In the genomic region with DNA sequence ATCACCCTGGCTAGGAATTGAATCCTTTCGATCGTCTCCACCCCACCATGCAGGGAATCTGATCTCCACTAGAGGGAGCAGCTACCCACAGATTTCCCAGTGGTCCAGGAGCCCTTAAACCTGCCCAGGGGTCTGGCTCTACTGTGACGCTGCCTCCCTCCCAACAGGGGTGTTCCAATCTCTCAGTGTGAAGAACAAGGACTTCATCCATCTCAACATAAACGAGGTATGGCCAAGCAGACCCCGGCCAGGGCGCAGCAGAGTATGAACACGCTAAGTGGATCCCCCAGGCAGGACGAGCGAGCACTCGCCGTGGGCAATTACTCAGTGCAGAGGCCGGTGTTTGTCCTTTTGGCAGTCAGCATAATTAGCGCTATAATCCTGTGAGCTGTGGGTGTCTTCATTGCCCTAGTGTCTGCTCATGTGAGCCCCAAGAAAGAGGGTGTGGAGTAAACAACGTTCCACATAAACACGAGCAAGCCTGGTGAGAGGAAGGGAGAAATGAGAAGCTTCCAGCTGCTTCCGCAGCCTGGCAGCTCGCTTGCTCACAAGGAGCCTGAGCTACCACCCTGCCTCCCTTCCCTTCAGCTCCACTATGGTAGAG, we compare ENCODE assay signal across 8 mouse cellular contexts. TPM values are rescaled to one million over a fixed set of nuclear protein-coding genes. Genes with fewer than 3 reads are reported as not detected.
DNase-seq lines count a peak whose midpoint lies in the region; ATAC-seq and TF ChIP-seq lines count a peak whose summit lies in the region.

No protein-coding gene starts in this region.

- peak; percentile 73 for DNase-seq in A20 (ENCODE audit: low read depth, low spot score)
- peak; percentile 87 for DNase-seq in heart, embryonic 10.5 days (ENCODE audit: low spot score)
- DNase-seq in limb, embryonic 14.5 days (ENCODE audit: low spot score), result peak; percentile 83
- peak; percentile 11 to 50 for DNase-seq in spleen, adult 2 months (ENCODE audit: low read depth in 1 of 2, low spot score in 2 of 2)

- H3K9ac ChIP-seq in embryonic facial prominence, embryonic 15.5 days, result peak overlapping the region; percentile 26; the same call in 1 of the 2 replicates
- peak overlapping the region; percentile 38 for H3K9ac ChIP-seq in kidney, embryonic 14.5 days (ENCODE audit: low read depth, low read length)
- peak overlapping the region; percentile 42 for H3K9ac ChIP-seq in limb, embryonic 14.5 days (ENCODE audit: low read depth, low read length, severe bottlenecking)
- H3K9ac ChIP-seq in midbrain, embryonic 16.5 days (ENCODE audit: low read depth, low read length), result peak overlapping the region; percentile 52

- H3K27me3 ChIP-seq in embryonic facial prominence, embryonic 15.5 days, result peaks cover 10% of the 10 kb centered on the region; the same call in 1 of the 2 replicates
- H3K27me3 ChIP-seq in heart, embryonic 10.5 days (ENCODE audit: insufficient read depth, poor library complexity, severe bottlenecking), result peaks cover 15% of the 10 kb centered on the region
- H3K27me3 ChIP-seq in kidney, embryonic 14.5 days (ENCODE audit: control insufficient read depth, insufficient read depth, low read length), result no peaks in the 10 kb centered on the region; the same call in 1 of the 2 replicates
- no peaks in the 10 kb centered on the region for H3K27me3 ChIP-seq in limb, embryonic 14.5 days (ENCODE audit: control insufficient read depth, insufficient read depth, low read length)
- peaks cover 5% of the 10 kb centered on the region; the same call in 1 of the 2 replicates for H3K27me3 ChIP-seq in midbrain, embryonic 16.5 days (ENCODE audit: control insufficient read depth, insufficient read depth, low read depth, low read length)
- no peaks in the 10 kb centered on the region for H3K27me3 ChIP-seq in spleen, adult 2 months (ENCODE audit: control insufficient read depth, insufficient read depth, low read length)

- TF ChIP-seq CTCF in bone marrow, adult 2 months (IDR thresholded peaks at IDR 0.05; ENCODE audit: control insufficient read depth, insufficient read depth, low read length), result peak; percentile 76
- TF ChIP-seq CTCF in spleen, adult 2 months (IDR thresholded peaks at IDR 0.05; ENCODE audit: extremely low read depth, insufficient read depth, insufficient read length, insufficient replicate concordance), result peak; percentile 80; the same call in 1 of the 2 replicates

- 7% methylated on average over 17 of the region's 17 CpGs for WGBS in bone marrow, adult 2 months
- WGBS in embryonic facial prominence, embryonic 15.5 days, result 9% methylated on average over 17 of the region's 17 CpGs
- WGBS in heart, embryonic 10.5 days, result 13% methylated on average over 17 of the region's 17 CpGs
- 7% methylated on average over 17 of the region's 17 CpGs for WGBS in kidney, embryonic 14.5 days
- 9% methylated on average over 17 of the region's 17 CpGs for WGBS in limb, embryonic 14.5 days
- 6% methylated on average over 17 of the region's 17 CpGs for WGBS in midbrain, embryonic 16.5 days
- 9% methylated on average over 17 of the region's 17 CpGs for WGBS in spleen, adult 2 months

- ATAC-seq in embryonic facial prominence, embryonic 15.5 days (ENCODE audit: insufficient number of reproducible peaks, low FRiP score, low TSS enrichment, low read depth), result peak; percentile 68
- ATAC-seq in kidney, embryonic 14.5 days (ENCODE audit: low FRiP score, low TSS enrichment), result peak; percentile 90
- peak; percentile 86 for ATAC-seq in limb, embryonic 14.5 days (ENCODE audit: low FRiP score, low read depth)
- peak; percentile 72 for ATAC-seq in midbrain, embryonic 16.5 days

- no peaks in the 10 kb centered on the region for H3K36me3 ChIP-seq in embryonic facial prominence, embryonic 15.5 days
- no peaks in the 10 kb centered on the region for H3K36me3 ChIP-seq in heart, embryonic 10.5 days
- H3K36me3 ChIP-seq in kidney, embryonic 14.5 days (ENCODE audit: control insufficient read depth, insufficient read depth, low read length), result no peaks in the 10 kb centered on the region
- H3K36me3 ChIP-seq in limb, embryonic 14.5 days (ENCODE audit: control insufficient read depth, insufficient read depth, low read length), result no peaks in the 10 kb centered on the region
- no peaks in the 10 kb centered on the region for H3K36me3 ChIP-seq in midbrain, embryonic 16.5 days (ENCODE audit: control insufficient read depth, insufficient read depth, low read length)
- H3K36me3 ChIP-seq in spleen, adult 2 months (ENCODE audit: control insufficient read depth, insufficient read depth, low read length), result no peaks in the 10 kb centered on the region

- no peaks in the 10 kb centered on the region for H3K4me1 ChIP-seq in bone marrow, adult 2 months (ENCODE audit: control insufficient read depth, insufficient read depth, low read length)
- H3K4me1 ChIP-seq in embryonic facial prominence, embryonic 15.5 days, result peaks cover 8% of the 10 kb centered on the region
- 0 out of 2 replicates have a peak, but pooled peaks cover 8% of the 10 kb centered on the region for H3K4me1 ChIP-seq in heart, embryonic 10.5 days
- H3K4me1 ChIP-seq in kidney, embryonic 14.5 days (ENCODE audit: control insufficient read depth, insufficient read depth, low read length), result no peaks in the 10 kb centered on the region
- H3K4me1 ChIP-seq in limb, embryonic 14.5 days (ENCODE audit: control insufficient read depth, insufficient read depth, low read length), result no peaks in the 10 kb centered on the region
- no peaks in the 10 kb centered on the region for H3K4me1 ChIP-seq in midbrain, embryonic 16.5 days (ENCODE audit: control insufficient read depth, insufficient read depth, low read length)
- no peaks in the 10 kb centered on the region for H3K4me1 ChIP-seq in spleen, adult 2 months (ENCODE audit: control insufficient read depth, insufficient read depth, insufficient read length)

- H3K4me3 ChIP-seq in bone marrow, adult 2 months (replicated peaks; ENCODE audit: control insufficient read depth, low read depth, low read length), result peak overlapping the region; percentile 13
- peak overlapping the region; percentile 41 for H3K4me3 ChIP-seq in embryonic facial prominence, embryonic 15.5 days (replicated peaks)
- H3K4me3 ChIP-seq in heart, embryonic 10.5 days, result peak overlapping the region; percentile 58
- H3K4me3 ChIP-seq in kidney, embryonic 14.5 days (ENCODE audit: low read length), result peak overlapping the region; percentile 38
- peak overlapping the region; percentile 28 for H3K4me3 ChIP-seq in limb, embryonic 14.5 days (replicated peaks; ENCODE audit: low read length)
- peak overlapping the region; percentile 39 for H3K4me3 ChIP-seq in midbrain, embryonic 16.5 days (ENCODE audit: low read depth, low read length)
- H3K4me3 ChIP-seq in spleen, adult 2 months (ENCODE audit: extremely low read depth, insufficient read depth, insufficient read length), result no peak overlapping the region

- H3K9me3 ChIP-seq in embryonic facial prominence, embryonic 15.5 days (replicated peaks), result no peaks in the 10 kb centered on the region
- H3K9me3 ChIP-seq in heart, embryonic 10.5 days, result no peaks in the 10 kb centered on the region
- no peaks in the 10 kb centered on the region for H3K9me3 ChIP-seq in kidney, embryonic 14.5 days (ENCODE audit: control insufficient read depth, low read length)
- H3K9me3 ChIP-seq in limb, embryonic 14.5 days (ENCODE audit: control insufficient read depth, low read length), result no peaks in the 10 kb centered on the region
- H3K9me3 ChIP-seq in midbrain, embryonic 16.5 days (replicated peaks; ENCODE audit: control insufficient read depth, low read length, poor library complexity, severe bottlenecking), result no peaks in the 10 kb centered on the region

- H3K4me2 ChIP-seq in embryonic facial prominence, embryonic 15.5 days (replicated peaks), result peak overlapping the region; percentile 79
- H3K4me2 ChIP-seq in kidney, embryonic 14.5 days (replicated peaks; ENCODE audit: low read depth, low read length), result peak overlapping the region; percentile 59
- peak overlapping the region; percentile 57 for H3K4me2 ChIP-seq in limb, embryonic 14.5 days (replicated peaks; ENCODE audit: low read depth, low read length, severe bottlenecking)
- peak overlapping the region; percentile 61 for H3K4me2 ChIP-seq in midbrain, embryonic 16.5 days (ENCODE audit: low read length)

- H3K27ac ChIP-seq in bone marrow, adult 2 months (ENCODE audit: control insufficient read depth, insufficient read depth, low read depth, low read length, poor library complexity), result no peak overlapping the region
- peak overlapping the region; percentile 44 for H3K27ac ChIP-seq in embryonic facial prominence, embryonic 15.5 days (replicated peaks)
- H3K27ac ChIP-seq in heart, embryonic 10.5 days, result peak overlapping the region; percentile 66; the same call in 1 of the 2 replicates
- H3K27ac ChIP-seq in kidney, embryonic 14.5 days (ENCODE audit: low read depth, low read length), result no peak overlapping the region
- no peak overlapping the region for H3K27ac ChIP-seq in limb, embryonic 14.5 days (replicated peaks; ENCODE audit: low read depth, low read length)
- H3K27ac ChIP-seq in midbrain, embryonic 16.5 days (ENCODE audit: low read length), result peak overlapping the region; percentile 69
- H3K27ac ChIP-seq in spleen, adult 2 months (ENCODE audit: insufficient read depth, low read length), result 0 out of 2 replicates have a peak overlapping the region, but pooled peaks have one; percentile 0

- no peak for TF ChIP-seq POLR2A in bone marrow, adult 2 months (IDR thresholded peaks at IDR 0.05; ENCODE audit: borderline replicate concordance, control insufficient read depth, low read depth, low read length)
- no peak for TF ChIP-seq POLR2A in limb, embryonic 14.5 days (IDR thresholded peaks at IDR 0.05; ENCODE audit: borderline replicate concordance, extremely low read depth, insufficient read depth, insufficient read length)
- no peak for TF ChIP-seq POLR2A in spleen, adult 2 months (IDR thresholded peaks at IDR 0.05; ENCODE audit: low read depth, low read length)

RNA-seq across cellular contexts. Expression of a gene that starts 41.5 kb away (rescaled TPM):
- not detected in 2 replicates for polyA plus RNA-seq in bone marrow, adult 2 months (2011; ENCODE audit: insufficient read depth, insufficient read length, low replicate concordance, missing spikeins)
- polyA plus RNA-seq in embryonic facial prominence, embryonic 15.5 days (2015; fragmentation: Nextera tagmentation; extraction: Ambion mirVana), result 0.25 and 0.55 TPM in 2 replicates
- not detected in 2 replicates for polyA plus RNA-seq in heart, embryonic 10.5 days (2016; fragmentation: Nextera tagmentation; extraction: Ambion mirVana)
- 0.08 TPM in 1 of 2 replicates, not detected in the other for polyA plus RNA-seq in kidney, embryonic 14.5 days (2014; fragmentation: Nextera tagmentation; extraction: Ambion mirVana)
- 0.03 and 0.06 TPM in 2 replicates for polyA plus RNA-seq in limb, embryonic 14.5 days (2012; rRNA removed)
- 0.08 and 0.15 TPM in 2 replicates for polyA plus RNA-seq in limb, embryonic 14.5 days (2014; fragmentation: Nextera tagmentation; extraction: Ambion mirVana)
- 0.17 and 0.20 TPM in 2 replicates for polyA plus RNA-seq in midbrain, embryonic 16.5 days (2015; fragmentation: Nextera tagmentation; extraction: Ambion mirVana)
- polyA plus RNA-seq in spleen, adult 2 months (2012; rRNA removed), result 0.07 and 0.18 TPM in 2 replicates

RNA-seq across cellular contexts. Expression of a gene that starts 45.8 kb away (rescaled TPM):
- polyA plus RNA-seq in bone marrow, adult 2 months (2011; ENCODE audit: insufficient read depth, insufficient read length, low replicate concordance, missing spikeins), result 11.0 and 16.7 TPM in 2 replicates
- polyA plus RNA-seq in embryonic facial prominence, embryonic 15.5 days (2015; fragmentation: Nextera tagmentation; extraction: Ambion mirVana), result 37.3 and 38.6 TPM in 2 replicates
- polyA plus RNA-seq in heart, embryonic 10.5 days (2016; fragmentation: Nextera tagmentation; extraction: Ambion mirVana), result 32.6 and 34.7 TPM in 2 replicates
- 28.1 and 38.8 TPM in 2 replicates for polyA plus RNA-seq in kidney, embryonic 14.5 days (2014; fragmentation: Nextera tagmentation; extraction: Ambion mirVana)
- 89.4 and 105 TPM in 2 replicates for polyA plus RNA-seq in limb, embryonic 14.5 days (2012; rRNA removed)
- polyA plus RNA-seq in limb, embryonic 14.5 days (2014; fragmentation: Nextera tagmentation; extraction: Ambion mirVana), result 50.7 and 53.9 TPM in 2 replicates
- polyA plus RNA-seq in midbrain, embryonic 16.5 days (2015; fragmentation: Nextera tagmentation; extraction: Ambion mirVana), result 20.0 and 24.2 TPM in 2 replicates
- polyA plus RNA-seq in spleen, adult 2 months (2012; rRNA removed), result 31.6 and 40.7 TPM in 2 replicates

RNA-seq across cellular contexts. Expression of a gene that starts 47.9 kb away (rescaled TPM):
- 7.9 and 11.4 TPM in 2 replicates for polyA plus RNA-seq in bone marrow, adult 2 months (2011; ENCODE audit: insufficient read depth, insufficient read length, low replicate concordance, missing spikeins)
- polyA plus RNA-seq in embryonic facial prominence, embryonic 15.5 days (2015; fragmentation: Nextera tagmentation; extraction: Ambion mirVana), result 3.0 and 4.2 TPM in 2 replicates
- 0.26 and 0.84 TPM in 2 replicates for polyA plus RNA-seq in heart, embryonic 10.5 days (2016; fragmentation: Nextera tagmentation; extraction: Ambion mirVana)
- 0.27 and 0.28 TPM in 2 replicates for polyA plus RNA-seq in kidney, embryonic 14.5 days (2014; fragmentation: Nextera tagmentation; extraction: Ambion mirVana)
- 1.5 and 2.3 TPM in 2 replicates for polyA plus RNA-seq in limb, embryonic 14.5 days (2012; rRNA removed)
- polyA plus RNA-seq in limb, embryonic 14.5 days (2014; fragmentation: Nextera tagmentation; extraction: Ambion mirVana), result 0.68 and 1.1 TPM in 2 replicates
- 1.5 and 10.1 TPM in 2 replicates for polyA plus RNA-seq in midbrain, embryonic 16.5 days (2015; fragmentation: Nextera tagmentation; extraction: Ambion mirVana)
- polyA plus RNA-seq in spleen, adult 2 months (2012; rRNA removed), result 0.27 and 0.89 TPM in 2 replicates

Comparison
In these comparisons a context has a peak if more than half of its experiments do, and no peak if none do; other contexts are left out.
1. DNase-seq: peak in every context shown above with its lines; median percentile 87 in heart, embryonic 10.5 days; 83 in limb, embryonic 14.5 days; 73 in A20; 30 in spleen, adult 2 months.
2. H3K27ac ChIP-seq: peak in embryonic facial prominence, embryonic 15.5 days (single experiment), heart, embryonic 10.5 days (single experiment), midbrain, embryonic 16.5 days (single experiment) and spleen, adult 2 months (single experiment); none in bone marrow, adult 2 months (single experiment), kidney, embryonic 14.5 days (single experiment) and limb, embryonic 14.5 days (single experiment).
3. Peak in every context shown above with its lines, with median percentiles within 50 percentile points of each other: ATAC-seq, H3K4me2 ChIP-seq and H3K9ac ChIP-seq.